Mouse (Mus musculus) frontal cortex, postnatal 10 days (tissue): ENCODE results near the gene Ube2k.
A peak's percentile ranks its signal among the peaks of the same experiment; 100 is the strongest.
"Not testable (repeated sequence)": the region's sequence is repeated elsewhere in the genome, so short reads cannot be mapped to it uniquely, and the experiment has no call there.

ENCODE experiments used
- DNase-seq, 2 experiments: peaks; one replicate each; pipeline ENCODE4 v3.0.0; 2022; ENCODE audit warnings: low spot score in 2 of 2, mixed read lengths in 1 of 2

The Ube2k gene

GRCm38 (mm10) chr5:65536751-65537419, at the start of gene Ube2k, which contains the start of gene Smim14:
Ube2k (plus strand) TSS chr5:65537233.
Smim14 (minus strand) TSS chr5:65537184.
- peak; percentile 89 to 93 for DNase-seq

- DNase-seq: no peak
These were observed 49.7 kb upstream of the Ube2k start for GRCm38 (mm10) chr5:65487381-65487780.

GRCm38 (mm10) chr5:65488725-65489124, 48.3 kb upstream of the Ube2k start:
- no peak for DNase-seq

GRCm38 (mm10) chr5:65489830-65490229, 47.2 kb upstream of the Ube2k start:
- no peak for DNase-seq

- peak; percentile 50 to 68 for DNase-seq
These were observed 45.0 kb upstream of the Ube2k start for GRCm38 (mm10) chr5:65491767-65492715.

GRCm38 (mm10) chr5:65492716-65493531, 44.1 kb upstream of the Ube2k start, which contains the start of gene Gm43552:
Gm43552 (minus strand) TSS chr5:65492833.
- DNase-seq: peak; percentile 94 to 95

- no peak for DNase-seq
These were observed 36.8 kb upstream of the Ube2k start for GRCm38 (mm10) chr5:65500231-65500630.

GRCm38 (mm10) chr5:65501407-65501806, 35.6 kb upstream of the Ube2k start:
- DNase-seq: no peak

GRCm38 (mm10) chr5:65505786-65506185, 31.2 kb upstream of the Ube2k start:
- no peak for DNase-seq

GRCm38 (mm10) chr5:65508395-65508794, 28.6 kb upstream of the Ube2k start:
- DNase-seq: no peak

GRCm38 (mm10) chr5:65513506-65513905, 23.5 kb upstream of the Ube2k start:
- no peak for DNase-seq

- no peak for DNase-seq
These were observed 22.3 kb upstream of the Ube2k start for GRCm38 (mm10) chr5:65514635-65515278.

GRCm38 (mm10) chr5:65521803-65522202, 15.2 kb upstream of the Ube2k start:
- no peak for DNase-seq

- no peak for DNase-seq
These were observed 12.2 kb upstream of the Ube2k start for GRCm38 (mm10) chr5:65524831-65525230.

GRCm38 (mm10) chr5:65525674-65526443, 11.2 kb upstream of the Ube2k start:
- no peak for DNase-seq

GRCm38 (mm10) chr5:65531283-65531682, 5.8 kb upstream of the Ube2k start:
- DNase-seq: no peak

- no peak for DNase-seq
These were observed 2.5 kb upstream of the Ube2k start for GRCm38 (mm10) chr5:65534496-65534895.

GRCm38 (mm10) chr5:65535457-65536067, 1.5 kb upstream of the Ube2k start:
- no peak for DNase-seq

- not testable (repeated sequence) for DNase-seq
These were observed 966 bp upstream of the Ube2k start for GRCm38 (mm10) chr5:65536068-65536465.
